Mouse (Mus musculus) stomach, embryonic 15.5 days (tissue): ENCODE results near the gene Dusp6. TPM values are rescaled to one million over a fixed set of nuclear protein-coding genes. Genes with fewer than 3 reads are reported as not detected.

Source experiments
- ATAC-seq: fragments of 200-750 bp; cut with Nextera tagmentation; 2 replicates; pipeline ENCODE4 v1.8.0; 2017; ENCODE audit warnings: low read depth, moderate number of reproducible peaks, moderate TSS enrichment; ENCODE audit not compliant: insufficient read depth, low FRiP score
- H3K27ac ChIP-seq: fragments of 300-500 bp; sonication (generic); 2 replicates; pipeline ENCODE4 v1.5.1; 2015; ENCODE audit warnings: mild to moderate bottlenecking, inconsistent platforms
- H3K27me3 ChIP-seq: fragments of 300-500 bp; sonication (generic); replicated peaks from 2 replicates; pipeline ENCODE4 v1.6.1; 2015; ENCODE audit warnings: inconsistent platforms
- H3K36me3 ChIP-seq: fragments of 300-500 bp; sonication (generic); 2 replicates; pipeline ENCODE4 v1.6.1; 2015; ENCODE audit warnings: inconsistent platforms
- H3K4me1 ChIP-seq: fragments of 300-500 bp; sonication (generic); 2 replicates; pipeline ENCODE4 v1.6.1; 2015; ENCODE audit warnings: inconsistent platforms
- H3K4me2 ChIP-seq: fragments of 300-500 bp; sonication (generic); 2 replicates; pipeline ENCODE4 v1.6.1; 2015; ENCODE audit warnings: mild to moderate bottlenecking, inconsistent platforms
- H3K4me3 ChIP-seq: fragments of 300-500 bp; sonication (generic); replicated peaks from 2 replicates; pipeline ENCODE4 v1.5.1; 2015; ENCODE audit warnings: inconsistent platforms
- H3K9ac ChIP-seq: fragments of 300-500 bp; sonication (generic); 2 replicates; pipeline ENCODE4 v1.6.1; 2015; ENCODE audit warnings: inconsistent platforms
- H3K9me3 ChIP-seq: fragments of 300-500 bp; sonication (generic); 2 replicates; pipeline ENCODE4 v1.6.1; 2016; ENCODE audit warnings: inconsistent platforms
- WGBS: fragments of 180-500 bp; shearing (Covaris S2); methylation state at CpG from one replicate; pipeline ENCODE4 v1.1.7; 2015; 5-methylcytosine and 5-hydroxymethylcytosine counted together
- polyA plus RNA-seq: library from polyadenylated mRNA; unstranded; fragments of >200 nt; fragmentation: Nextera tagmentation; extraction: Ambion mirVana; gene quantifications from 2 replicates; pipeline ENCODE4 v1.2.1, GENCODE M21; 2015

Dusp6 gene
- polyA plus RNA-seq, 1 experiment from 2014 or later, result 36.3 TPM

DNA sequence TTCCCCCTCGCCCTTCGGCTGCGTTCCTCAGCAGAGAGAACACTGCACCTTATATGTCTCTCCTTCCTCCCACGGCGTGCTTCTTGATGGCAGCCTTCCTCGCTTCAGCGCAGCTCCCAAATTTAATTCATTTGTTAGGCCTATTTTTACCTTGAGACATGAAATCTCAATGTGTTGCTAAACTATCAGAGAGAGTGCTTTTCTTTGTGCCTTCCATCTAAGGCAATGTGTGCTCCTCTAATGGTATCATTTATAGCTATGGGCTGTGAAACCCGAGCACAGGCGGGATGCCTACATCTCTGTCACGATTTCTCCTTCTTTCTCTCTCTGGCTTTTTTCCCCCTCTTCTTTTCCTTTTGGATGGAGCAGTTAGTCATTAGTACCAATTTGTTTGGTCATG is 47.2 kb downstream of the Dusp6 start:
- 81% methylated on average over 10 of the region's 10 CpGs for WGBS
- H3K9ac ChIP-seq, result no peak overlapping the region
- H3K4me1 ChIP-seq, result no peaks in the 10 kb centered on the region
- no peak for ATAC-seq
- H3K27ac ChIP-seq, result no peak overlapping the region
- H3K4me2 ChIP-seq, result no peak overlapping the region
- H3K9me3 ChIP-seq, result no peaks in the 10 kb centered on the region
- H3K36me3 ChIP-seq, result no peaks in the 10 kb centered on the region
- no peaks in the 10 kb centered on the region for H3K27me3 ChIP-seq
- no peak overlapping the region for H3K4me3 ChIP-seq

DNA sequence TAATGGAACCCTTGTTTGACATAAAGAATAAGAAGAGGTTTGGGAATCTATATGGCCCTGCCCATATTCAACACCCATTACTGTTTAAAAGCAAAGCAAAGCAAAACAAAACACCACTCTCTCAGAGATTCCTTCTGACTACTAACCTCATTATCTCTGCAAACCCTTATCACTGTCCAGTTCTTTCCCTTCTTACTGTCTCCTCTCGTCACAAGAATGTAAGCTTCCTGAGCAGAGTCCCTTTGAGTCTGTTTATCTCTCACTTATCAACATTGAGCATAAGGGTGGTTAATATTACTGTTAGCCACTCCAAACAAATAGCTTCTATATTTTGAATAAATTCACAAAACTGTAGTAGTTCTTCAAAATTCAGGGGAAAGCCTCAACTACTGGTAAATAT is 48.9 kb downstream of the Dusp6 start:
- H3K9me3 ChIP-seq, result no peaks in the 10 kb centered on the region
- WGBS, result 66% methylated on average over 1 of the region's 1 CpGs
- H3K27me3 ChIP-seq, result no peaks in the 10 kb centered on the region
- H3K9ac ChIP-seq, result no peak overlapping the region
- H3K36me3 ChIP-seq, result no peaks in the 10 kb centered on the region
- H3K4me1 ChIP-seq, result no peaks in the 10 kb centered on the region
- H3K4me3 ChIP-seq, result no peak overlapping the region
- H3K4me2 ChIP-seq, result no peak overlapping the region
- no peak for ATAC-seq
- no peak overlapping the region for H3K27ac ChIP-seq

GRCm38 (mm10) chr10:99314366-99314765 is 51.3 kb downstream of the Dusp6 start:
- no peak for ATAC-seq
- WGBS, result 45% methylated on average over 7 of the region's 7 CpGs
- no peaks in the 10 kb centered on the region for H3K36me3 ChIP-seq

DNA sequence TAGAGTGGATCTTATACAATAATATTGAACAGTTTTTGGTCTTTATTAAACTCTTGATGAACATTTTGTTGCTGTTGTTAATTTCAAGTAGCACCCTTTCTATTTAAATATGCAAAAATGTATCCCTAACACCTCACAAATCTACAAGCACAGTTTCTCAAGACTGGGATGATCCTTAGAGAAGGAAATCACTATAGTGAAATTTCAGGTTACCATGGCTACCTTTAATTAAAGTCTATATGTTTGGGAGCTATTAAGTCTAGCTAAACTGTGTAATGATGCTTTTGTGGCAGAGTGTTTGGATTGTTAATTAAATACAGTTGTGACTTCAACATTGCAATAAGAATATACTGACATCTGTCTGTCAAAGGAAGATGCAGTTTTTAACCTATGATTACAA is 54.0 kb downstream of the Dusp6 start:
- no peak overlapping the region for H3K4me2 ChIP-seq
- H3K9ac ChIP-seq, result no peak overlapping the region
- H3K4me1 ChIP-seq, result no peaks in the 10 kb centered on the region
- no peaks in the 10 kb centered on the region for H3K36me3 ChIP-seq
- no peak for ATAC-seq
- H3K9me3 ChIP-seq, result no peaks in the 10 kb centered on the region
- no peak overlapping the region for H3K4me3 ChIP-seq
- no peaks in the 10 kb centered on the region for H3K27me3 ChIP-seq
- H3K27ac ChIP-seq, result no peak overlapping the region

More at GRCm38 (mm10) chr10:99314366-99314765, 51.3 kb downstream of the Dusp6 start:
- Histone ChIP-seq H3K9me3 (no peaks in the 10 kb centered on the region), H3K9ac (no peak overlapping the region), H3K4me3 (no peak overlapping the region), H3K4me2 (no peak overlapping the region), H3K27me3 (no peaks in the 10 kb centered on the region), H3K27ac (no peak overlapping the region), H3K4me1 (no peaks in the 10 kb centered on the region)

Other genes with a start within 250 kb of the Dusp6 start
- gene Poc1b, start 156.2 kb upstream of the Dusp6 start, polyA plus RNA-seq, result 17.7 and 21.6 TPM in 2 replicates
- 26.2 and 30.0 TPM in 2 replicates for gene Galnt4, start 155.1 kb upstream of the Dusp6 start, polyA plus RNA-seq
- gene Phxr2, start 136.9 kb upstream of the Dusp6 start, polyA plus RNA-seq, result not detected in 2 replicates